Mouse (Mus musculus) MEL-GATA-1-ER (cell line): ENCODE measurements around the gene Stub1.
A peak's percentile ranks its signal among the peaks of the same experiment; 100 is the strongest.
"Not testable (repeated sequence)": the region's sequence is repeated elsewhere in the genome, so short reads cannot be mapped to it uniquely, and the experiment has no call there.

Source experiments
- DNase-seq: peaks from one replicate; pipeline ENCODE4 v3.0.0-alpha.2; 2012; ENCODE audit warnings: low read depth; ENCODE audit errors: extremely low read depth

Stub1 gene

DNA sequence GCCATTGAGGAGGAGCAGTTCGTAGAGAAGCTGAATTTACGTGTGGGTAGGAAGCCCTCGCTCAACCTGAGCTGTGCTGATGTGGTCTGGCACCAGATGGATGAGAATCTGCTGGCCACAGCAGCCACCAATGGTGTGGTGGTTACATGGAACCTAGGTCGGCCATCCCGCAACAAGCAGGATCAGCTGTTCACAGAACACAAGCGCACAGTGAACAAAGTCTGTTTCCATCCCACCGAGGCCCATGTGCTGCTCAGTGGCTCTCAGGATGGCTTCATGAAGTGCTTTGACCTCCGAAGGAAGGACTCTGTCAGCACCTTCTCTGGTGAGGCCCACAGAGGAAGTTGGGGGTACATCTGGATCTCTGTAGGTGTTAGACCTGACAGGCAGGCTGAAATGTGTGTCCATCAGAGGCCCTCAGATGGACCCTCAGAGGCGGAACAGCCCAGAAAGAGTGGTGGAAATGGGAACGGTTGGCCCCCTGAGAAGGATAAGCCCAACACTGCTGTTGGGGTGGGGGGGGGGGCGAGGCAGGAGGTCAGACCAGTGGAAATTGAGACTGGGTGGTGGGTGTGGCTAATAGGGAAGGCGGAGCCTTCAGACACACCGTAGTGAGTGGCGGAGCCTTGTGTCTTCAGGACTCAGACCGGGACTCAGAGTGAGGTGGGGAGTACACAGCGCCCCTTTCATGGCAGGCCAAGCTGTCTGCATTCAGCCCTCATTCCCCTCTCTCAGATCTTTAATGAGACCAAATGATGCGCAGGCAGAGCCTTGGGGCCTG lies 8.7 kb downstream of the Stub1 start:
- DNase-seq = peak; percentile 67

DNA sequence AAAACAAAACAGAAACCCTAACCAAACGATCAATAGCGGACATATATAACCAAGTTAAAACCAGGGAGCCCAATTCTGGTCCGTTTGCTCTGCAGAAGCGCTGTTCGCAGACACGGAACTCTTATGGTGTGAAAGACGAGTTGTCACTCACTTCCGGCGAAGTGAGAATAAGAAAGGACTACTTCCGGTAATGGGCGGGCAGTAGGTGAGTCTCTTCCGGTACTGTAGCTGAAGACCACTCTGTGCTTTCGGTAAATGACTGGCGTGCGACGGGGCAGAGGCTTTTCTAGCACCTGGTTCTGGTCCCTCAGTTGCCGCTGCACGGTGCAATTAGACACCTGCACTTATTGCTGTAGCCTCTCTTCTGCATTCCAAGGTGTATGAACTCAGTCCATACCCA lies 9.8 kb downstream of the Stub1 start, which contains the start of gene Wdr24:
Gene Wdr24 (plus strand): TSS at position 176 of the 400 bp plus-strand sequence.
- DNase-seq = peak; percentile 91

DNA sequence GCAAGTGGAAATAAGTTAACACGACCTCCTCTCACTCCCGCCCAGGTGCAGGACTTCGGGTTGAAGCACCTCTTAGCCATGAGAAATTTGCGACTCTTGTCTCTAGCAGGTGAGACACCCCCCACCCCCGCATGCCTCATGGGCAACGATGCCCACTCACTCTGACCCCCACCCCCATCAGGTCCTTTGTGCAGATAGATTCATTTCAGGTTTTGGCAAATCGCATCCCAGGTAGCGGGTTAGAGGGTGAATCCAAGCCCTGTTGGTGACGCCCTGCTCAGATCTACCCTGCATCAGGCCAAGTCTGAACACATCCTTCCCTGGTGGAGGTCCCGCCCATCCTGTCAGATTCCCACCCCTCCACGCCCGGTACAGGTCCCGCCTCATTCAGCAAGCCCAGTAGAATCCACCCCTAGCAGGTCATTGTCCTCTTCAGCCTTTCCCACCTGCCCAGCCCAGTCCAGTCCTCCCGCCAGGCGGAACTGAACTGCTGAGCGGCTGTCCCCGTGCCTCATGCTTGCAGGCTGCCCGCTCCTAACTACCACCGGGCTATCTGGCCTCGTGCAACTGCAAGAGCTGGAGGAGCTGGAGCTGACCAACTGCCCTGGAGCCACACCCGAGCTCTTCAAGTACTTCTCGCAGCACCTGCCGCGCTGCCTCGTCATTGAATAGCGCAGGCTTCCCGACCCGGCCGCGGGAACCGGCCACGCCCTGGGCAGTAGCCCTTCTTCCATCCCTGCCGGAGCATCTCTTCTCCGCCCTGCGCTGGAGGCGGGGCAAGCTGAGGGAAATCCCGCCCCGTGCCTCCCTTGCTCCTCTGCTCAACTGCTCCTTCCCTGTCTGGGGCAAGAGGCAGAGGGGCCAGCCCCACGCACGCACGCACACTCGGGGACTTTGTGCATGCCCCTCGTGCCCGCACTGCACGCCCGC lies 14.1 kb downstream of the Stub1 start:
- no peak for DNase-seq

DNA sequence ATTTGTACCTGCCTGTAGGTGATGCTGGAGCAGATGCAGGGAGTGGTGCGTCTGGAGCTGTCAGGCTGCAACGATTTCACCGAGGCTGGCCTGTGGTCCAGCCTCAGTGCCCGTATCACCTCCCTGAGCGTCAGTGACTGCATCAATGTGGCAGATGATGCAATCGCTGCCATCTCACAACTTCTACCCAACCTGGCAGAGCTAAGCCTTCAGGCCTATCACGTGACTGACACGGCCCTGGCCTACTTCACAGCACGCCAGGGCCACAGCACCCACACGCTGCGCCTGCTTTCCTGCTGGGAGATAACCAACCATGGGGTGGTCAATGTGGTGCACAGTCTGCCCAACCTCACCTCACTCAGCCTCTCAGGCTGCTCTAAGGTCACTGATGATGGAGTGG lies 15.5 kb downstream of the Stub1 start:
- no peak for DNase-seq

DNA sequence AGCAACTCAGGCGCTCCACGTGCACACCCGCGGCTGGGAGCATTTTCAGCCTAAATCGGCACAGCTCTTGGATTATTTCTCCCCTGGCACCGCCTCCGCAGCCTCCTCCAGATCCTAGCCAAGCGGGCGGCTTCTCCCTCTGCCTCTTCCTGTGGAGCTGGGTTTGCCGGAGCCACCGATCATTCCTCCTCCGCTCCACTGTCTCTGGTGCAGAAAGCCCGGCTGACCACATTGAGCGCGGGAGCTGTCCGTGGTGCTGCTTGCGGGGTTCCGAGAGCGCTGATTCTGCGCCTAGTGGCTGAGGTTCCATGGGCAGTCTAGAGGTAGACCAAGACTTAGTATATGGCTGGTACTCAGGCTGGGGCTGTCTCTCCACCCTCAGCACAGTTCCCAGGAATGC lies 19.7 kb downstream of the Stub1 start:
- DNase-seq = no peak

DNA sequence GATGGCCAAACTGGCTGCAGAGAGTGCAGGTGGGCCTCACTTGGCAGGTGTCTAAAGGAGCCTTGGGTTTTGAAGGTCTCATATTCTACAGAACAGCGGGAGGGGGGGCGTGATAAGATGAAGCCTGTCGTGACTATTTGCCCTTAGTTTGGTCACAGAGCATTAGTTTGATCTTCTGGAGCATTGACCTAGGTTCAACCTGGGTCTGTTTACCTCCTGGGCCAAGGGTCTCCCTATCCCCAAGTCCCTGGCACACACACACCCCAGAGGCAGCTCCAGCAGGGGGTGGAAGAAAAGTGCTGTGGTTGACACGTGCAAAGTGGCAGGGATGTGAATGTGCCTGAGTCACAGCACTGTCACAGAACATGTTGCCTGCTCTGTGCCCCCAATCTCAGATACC lies 22.3 kb downstream of the Stub1 start:
- no peak for DNase-seq

DNA sequence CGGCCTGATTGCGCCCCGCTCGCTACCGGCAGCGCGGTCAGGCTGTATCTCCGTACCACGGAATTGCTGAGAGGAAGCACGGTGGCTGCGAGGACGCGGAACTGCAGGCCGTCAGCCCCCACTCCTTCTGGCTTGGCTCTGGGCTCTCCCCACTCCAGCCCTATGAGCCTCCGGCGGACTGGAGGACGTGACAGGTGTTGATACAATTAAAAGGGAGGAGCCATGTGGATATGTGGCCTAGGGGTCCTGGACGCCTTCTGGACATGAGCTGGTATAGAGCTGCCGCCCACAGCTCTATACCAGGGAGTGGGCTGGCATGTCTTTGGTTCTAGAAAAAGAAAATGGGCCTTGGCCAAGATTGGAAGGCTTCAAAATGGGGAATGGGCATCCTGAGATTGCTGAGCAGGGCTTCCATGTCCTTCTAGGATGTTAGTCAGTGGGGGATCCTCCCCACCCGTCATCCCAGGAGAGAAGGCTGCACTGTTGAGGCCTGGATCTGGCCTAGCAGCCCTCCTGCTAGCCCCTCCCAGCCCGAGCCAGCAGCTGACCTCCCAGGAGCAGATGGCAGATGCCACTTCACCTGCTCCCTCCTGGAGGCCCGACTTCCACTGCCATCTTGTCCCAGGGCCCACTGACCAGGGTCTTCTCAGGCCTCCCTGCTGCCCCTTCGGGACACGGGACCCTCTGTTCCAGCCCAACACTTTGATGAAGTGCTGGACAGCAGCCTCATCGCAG lies 23.4 kb downstream of the Stub1 start:
- DNase-seq = no peak

DNA sequence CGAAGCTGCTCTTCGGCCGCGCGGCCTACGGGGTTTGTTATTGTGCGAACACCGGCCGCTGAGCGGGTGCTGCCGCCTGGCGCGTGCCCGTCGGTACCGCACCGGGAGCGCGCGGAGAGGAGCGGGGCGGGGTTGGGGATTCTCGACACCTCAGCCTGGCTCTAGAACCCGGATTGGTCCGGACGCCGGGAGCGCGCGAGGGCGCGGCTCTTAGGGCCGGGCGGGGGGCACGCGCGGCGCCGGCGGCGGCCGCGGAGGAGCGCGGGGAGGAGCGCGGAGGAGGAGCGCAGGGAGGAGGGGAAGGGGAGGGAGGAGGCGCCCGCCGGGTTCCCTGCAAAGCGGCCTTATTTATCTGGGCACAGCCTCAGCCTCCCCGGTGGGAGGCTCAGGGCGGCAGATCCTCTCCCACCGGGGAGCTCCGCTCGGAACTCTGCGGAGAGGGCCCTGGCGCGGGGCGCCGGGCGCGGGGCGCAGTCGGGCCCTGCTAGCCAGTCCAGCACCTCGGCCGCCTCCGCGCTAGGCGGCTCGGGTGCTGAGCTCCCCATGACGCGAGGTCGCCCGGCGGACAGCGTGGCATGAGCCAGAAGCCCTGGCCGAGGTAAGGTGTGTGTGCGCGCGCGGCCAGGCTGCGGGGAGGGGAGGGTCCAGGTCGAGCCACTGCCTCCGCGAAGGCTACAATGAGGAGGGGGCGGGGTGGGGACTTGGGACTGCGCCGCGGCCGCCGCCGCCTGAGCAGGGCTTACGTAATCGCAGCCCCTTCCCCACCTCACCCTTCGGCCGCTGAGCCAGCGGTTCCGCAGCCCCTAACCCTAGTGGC lies 24.2 kb downstream of the Stub1 start, which contains the start of gene Fbxl16:
Gene Fbxl16 (plus strand): TSS at position 297 of the 817 bp plus-strand sequence.
- DNase-seq = no peak

DNA sequence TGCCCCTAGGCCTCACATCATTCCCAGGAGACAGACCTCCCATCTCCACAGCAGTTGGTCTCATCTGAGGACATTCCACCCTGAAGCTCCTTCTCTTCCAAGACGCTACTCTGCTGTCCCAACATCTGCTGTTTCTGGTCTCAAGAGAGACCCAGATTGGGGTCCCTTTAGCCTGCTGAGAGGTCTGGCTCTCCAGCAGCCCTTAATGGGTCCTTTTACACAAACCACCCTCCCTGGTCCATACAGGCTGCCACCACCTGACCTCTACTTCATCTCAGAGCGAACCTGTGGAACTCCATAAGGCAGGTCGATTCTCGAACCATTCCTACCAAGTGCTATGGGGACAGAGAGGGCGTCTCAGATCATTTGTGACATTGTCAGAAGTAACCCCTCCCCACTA lies 25.2 kb downstream of the Stub1 start:
- no peak for DNase-seq

DNA sequence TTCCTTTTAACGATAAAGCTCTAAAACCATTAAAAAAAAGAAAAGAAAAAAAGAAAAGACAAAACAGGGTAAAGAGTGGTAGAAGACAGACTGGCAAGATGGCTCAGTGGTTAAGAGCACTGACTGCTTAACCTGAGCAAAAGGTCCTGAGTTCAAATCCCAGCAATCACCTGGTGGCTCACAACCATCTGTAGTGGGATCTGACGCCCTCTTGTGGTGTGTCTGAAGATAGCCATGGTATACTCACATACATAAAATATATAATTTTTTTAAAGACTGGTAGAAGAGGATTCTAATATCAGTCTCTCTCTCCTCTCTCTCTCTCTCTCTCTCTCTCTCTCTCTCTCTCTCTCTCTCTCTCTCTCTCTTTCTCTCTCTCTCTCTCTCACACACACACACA lies 25.8 kb downstream of the Stub1 start:
- DNase-seq = not testable (repeated sequence)

DNA sequence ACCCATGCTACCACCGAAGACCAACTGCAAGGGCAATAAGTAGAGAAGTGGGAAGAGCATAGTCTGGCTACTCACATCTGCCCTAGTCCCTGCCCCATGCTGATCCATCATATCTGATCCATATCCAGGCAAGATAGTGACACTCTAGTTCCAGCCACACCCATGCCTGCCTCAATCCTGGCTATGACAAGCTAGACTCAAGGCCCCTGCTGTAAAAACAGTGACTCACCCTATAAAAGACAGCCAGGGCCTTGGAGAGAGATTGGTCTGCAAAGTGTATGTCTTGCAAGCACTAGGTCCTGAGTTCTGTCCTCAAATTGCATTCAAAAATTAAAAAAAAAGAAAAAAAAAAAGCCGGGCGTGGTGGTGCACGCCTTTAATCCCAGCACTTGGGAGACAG lies 26.7 kb downstream of the Stub1 start:
- DNase-seq = no peak

DNA sequence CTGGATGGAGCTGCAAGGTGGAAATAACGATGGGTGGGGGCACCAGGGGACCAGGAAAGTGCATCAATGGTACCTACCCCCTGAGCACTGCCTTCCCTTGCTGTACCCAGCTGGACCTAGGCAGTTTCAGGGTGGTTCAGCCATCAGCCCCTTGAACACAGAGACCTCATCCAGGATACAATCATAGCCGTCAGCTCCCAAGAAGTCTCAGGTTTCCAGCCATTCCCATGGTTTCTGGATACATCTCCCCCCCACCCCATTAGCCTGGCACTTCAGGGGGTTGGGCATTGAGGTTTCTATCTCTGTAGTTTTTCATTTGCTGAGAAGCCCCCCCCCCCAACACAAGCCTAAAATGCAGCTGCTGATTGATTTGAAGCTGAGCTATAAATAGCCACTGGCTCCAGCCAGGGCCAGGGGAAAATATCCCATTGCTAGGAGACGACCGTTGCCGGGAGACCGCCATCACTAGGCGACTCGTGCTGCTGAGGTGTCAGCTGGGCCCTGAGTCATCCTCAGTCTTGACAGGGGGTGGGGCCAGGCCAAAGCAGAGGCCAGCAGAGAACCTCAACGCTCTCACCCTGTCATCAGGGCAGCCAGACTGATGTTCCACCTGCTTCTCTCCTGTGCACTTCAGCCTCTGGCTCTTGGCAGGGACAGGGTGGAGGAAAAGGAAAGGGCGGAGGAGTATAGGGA lies 30.2 kb downstream of the Stub1 start:
- DNase-seq = no peak

DNA sequence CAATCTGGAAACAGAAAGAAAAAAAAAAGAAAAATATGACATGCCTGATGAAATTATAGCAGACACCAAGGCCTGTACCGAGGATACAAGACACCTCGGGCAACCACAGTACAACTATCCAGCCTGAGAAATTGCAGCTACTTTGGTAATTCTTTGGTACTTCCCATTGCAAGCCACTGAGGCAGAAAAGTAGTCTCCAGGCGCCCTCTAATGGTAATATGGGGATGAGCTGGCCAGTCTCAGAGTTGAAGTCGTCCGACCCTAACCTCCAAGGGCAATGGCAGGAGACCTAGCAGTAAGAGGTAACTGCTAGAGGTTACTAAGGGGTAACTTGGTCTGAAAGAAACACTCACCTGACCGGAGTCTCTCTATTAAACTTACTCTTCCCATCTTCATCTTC lies 32.2 kb downstream of the Stub1 start:
- DNase-seq = peak; percentile 59

DNA sequence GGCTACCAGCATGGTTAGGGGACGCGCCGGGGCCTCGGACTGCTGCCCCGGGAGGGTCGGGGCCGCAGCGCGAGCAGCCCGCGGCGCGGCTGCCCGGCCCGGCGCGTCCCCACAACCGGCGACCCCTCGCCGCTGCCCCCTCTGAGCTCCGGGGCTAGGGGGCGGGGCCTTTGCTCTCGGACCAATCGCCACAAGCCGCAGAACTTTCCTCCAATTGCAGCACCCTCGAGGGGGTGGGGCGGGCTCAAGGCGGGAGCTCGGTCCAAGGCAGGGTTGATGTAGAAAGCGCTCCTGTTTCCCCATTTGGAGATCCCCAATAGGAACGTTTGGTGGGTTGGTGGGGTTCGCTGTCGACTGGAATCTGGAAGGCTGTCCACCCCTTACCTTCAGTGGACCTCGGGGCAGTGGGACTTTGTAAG lies 36.2 kb downstream of the Stub1 start, which contains the start of gene Metrn:
Gene Metrn (minus strand): TSS at position 186 of the 419 bp plus-strand sequence.
- peak; percentile 81 for DNase-seq

DNA sequence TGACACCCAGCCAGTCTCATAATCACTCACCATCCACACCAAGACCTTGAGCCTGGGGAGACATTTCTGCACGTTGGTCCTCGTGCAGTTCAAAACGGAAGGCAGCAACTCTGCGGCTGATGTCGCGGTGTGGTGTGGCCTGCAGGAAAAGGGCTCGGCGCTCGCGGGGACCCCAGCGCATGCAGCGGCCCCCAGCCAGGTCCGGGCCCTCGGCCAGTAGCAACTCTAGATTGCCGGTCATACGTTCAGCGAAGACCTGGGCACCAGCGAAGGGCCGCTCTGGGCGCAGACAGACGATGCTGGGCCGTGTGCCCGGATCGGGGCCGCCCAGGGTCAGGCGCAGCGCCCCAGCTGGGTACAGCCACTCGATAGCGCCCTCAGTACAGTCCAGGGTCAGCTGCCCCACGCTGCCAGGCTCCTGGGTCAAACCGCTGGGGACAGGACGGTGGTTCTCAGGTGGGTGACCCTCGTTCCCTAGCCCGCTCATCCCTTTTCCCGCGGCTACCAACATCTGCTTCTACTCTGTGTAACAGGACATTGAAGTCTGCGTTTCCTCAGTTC lies 36.9 kb downstream of the Stub1 start:
- no peak for DNase-seq

DNA sequence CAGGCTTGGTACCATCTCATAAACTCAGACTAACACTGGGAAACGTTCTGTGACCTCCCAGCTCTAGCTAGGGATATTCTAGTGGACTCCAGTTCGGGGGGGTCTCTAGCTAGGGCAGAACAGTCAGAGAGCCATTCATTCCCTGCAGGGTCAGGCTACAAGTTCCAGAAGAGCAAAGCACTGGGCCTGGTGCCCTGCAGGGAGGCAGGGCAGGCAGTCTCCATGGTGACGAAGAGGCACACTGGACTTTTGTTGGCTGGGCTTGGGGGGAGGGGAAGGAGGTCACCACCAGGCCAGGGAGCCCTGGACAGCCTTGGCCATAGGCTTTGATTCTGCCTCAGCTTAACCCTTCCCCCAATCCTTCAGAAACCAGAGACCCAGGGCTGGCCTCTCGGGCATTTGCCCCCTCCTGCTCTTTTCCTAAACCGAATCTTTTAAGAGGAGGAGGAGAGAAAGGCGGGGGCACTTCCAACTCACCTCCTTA lies 37.6 kb downstream of the Stub1 start, which contains the start of gene AC134908.4:
Gene AC134908.4 (minus strand): TSS at position 51 of the 484 bp plus-strand sequence.
- DNase-seq = no peak

DNA sequence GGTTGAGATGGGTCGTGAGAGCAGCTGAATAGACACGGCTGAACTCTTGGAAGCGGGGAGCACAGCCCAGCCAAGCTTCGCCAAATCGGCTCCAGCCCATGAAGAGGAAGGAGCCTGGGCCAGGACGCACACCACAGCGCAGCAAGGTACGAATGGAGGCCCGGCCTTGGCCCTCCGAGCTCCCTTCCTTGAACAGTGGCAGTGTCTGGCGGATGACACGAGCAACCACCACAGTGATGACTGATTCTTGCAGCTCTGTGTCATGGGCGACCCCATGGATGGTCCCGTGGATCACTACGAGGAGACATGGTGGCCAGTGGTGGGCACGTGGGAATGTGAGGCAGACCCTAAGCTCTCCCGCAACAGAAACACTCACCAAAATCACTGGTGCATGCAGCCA lies 38.2 kb downstream of the Stub1 start:
- DNase-seq = no peak

DNA sequence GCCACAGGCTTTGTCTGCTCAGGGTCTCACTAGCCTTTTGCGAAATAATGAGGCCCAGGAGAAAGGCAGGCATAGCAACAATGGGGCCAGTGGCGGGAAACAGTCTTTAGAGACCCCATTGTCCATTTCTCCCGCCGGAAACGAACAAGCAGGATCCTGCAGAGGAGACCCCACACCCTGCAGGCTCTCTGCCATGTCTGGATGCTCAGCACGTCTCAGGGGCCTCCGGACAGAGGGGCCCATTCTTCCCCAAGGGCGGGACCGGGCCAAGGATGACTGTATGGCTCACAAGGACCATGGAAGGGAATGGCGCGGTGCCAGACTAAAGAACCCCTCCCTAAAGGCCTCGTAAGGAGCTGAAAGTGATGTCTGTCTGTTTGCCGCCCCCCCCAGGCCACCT lies 39.0 kb downstream of the Stub1 start:
- no peak for DNase-seq

DNA sequence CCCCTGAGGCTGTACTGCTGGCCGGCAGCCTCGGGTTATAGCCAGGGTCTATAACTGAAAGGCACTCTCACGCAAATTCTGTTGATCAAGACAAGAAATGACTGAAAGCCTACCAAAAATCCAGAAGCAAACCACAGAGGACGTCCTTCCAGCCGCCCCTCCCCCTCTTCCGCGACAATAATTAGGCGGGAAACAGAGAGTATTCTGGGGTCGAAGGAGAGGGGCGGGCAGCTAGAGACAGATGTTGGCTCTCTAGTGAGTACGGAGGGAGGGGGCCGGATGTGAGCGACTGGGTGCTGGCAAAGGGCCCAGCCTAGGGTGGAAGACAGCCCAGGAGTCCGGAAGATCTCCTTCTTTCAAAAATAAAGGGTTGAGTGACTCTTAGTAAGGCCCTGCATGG lies 40.6 kb downstream of the Stub1 start, which contains the start of gene Fam173a:
Gene Fam173a (minus strand): TSS at position 287 of the 400 bp plus-strand sequence.
- DNase-seq = peak; percentile 82
